12 mouse cellular contexts compared by ENCODE assay signal in genomic region chr9:57989309-57989708, GRCm38 (mm10).
"Had no signal": no experiment of that assay in that cellular context is flagged by ENCODE, and none has a peak within 500 bp of the region (broad histone marks: within the 10 kb centered on the region; RNA-seq: fewer than 3 reads in every experiment).

No protein-coding gene starts in this region.

- H3K4me1 ChIP-seq: stomach, embryonic 15.5 days had no signal

- H3K27me3 ChIP-seq: neural tube, embryonic 13.5 days; neural tube, embryonic 15.5 days; stomach, embryonic 15.5 days had no signal

- H3K27ac ChIP-seq: neural tube, embryonic 13.5 days; neural tube, embryonic 15.5 days; stomach, embryonic 15.5 days had no signal

- DNase-seq: retina, postnatal 1 day; right cerebral cortex, adult 18-20 months; right cerebral cortex, postnatal 25 days; right cerebral cortex, postnatal 4 days; spleen, adult 18-20 months; thymus, adult 2 months; thymus, postnatal 14 days; thymus, postnatal 25 days; thymus, postnatal 4 days had no signal

- H3K4me3 ChIP-seq: neural tube, embryonic 13.5 days; neural tube, embryonic 15.5 days; stomach, embryonic 15.5 days had no signal

- H3K9me3 ChIP-seq: neural tube, embryonic 13.5 days; neural tube, embryonic 15.5 days; stomach, embryonic 15.5 days had no signal

- H3K4me2 ChIP-seq: neural tube, embryonic 13.5 days; neural tube, embryonic 15.5 days; stomach, embryonic 15.5 days had no signal

- H3K36me3 ChIP-seq: neural tube, embryonic 13.5 days; neural tube, embryonic 15.5 days; stomach, embryonic 15.5 days had no signal

- H3K9ac ChIP-seq: neural tube, embryonic 13.5 days; neural tube, embryonic 15.5 days; stomach, embryonic 15.5 days had no signal
